Mouse (Mus musculus) retina, postnatal 7 days (tissue): Measurements from ENCODE around the gene Cd244a.

Experiments
- DNase-seq: peaks from one replicate; pipeline ENCODE4 v3.0.0-alpha.2; 2012; ENCODE audit warnings: low read depth, low spot score

The Cd244a gene

DNA sequence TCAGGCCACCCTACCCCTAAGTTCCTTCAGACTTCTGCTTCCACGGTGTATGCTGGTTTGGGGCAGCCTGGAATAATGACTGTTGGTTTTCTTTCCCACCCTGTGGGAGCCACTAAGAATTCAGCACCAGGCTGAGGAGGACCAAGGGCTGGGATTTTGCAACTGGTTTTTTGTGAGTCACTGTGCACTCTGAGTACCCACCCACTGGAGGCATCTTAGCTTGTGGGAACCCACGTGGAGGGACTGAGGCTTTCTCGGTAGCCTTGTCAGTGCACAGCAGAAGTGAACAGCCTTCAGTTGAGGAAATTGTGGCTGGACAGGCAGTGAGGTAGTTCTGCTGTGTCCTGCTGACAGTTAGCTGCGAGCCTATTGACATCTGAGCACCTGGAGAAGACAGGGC, at the start of gene Cd244a:
Cd244a (plus strand) TSS at position 296 of the 400 bp plus-strand sequence.
- no peak for DNase-seq

DNA sequence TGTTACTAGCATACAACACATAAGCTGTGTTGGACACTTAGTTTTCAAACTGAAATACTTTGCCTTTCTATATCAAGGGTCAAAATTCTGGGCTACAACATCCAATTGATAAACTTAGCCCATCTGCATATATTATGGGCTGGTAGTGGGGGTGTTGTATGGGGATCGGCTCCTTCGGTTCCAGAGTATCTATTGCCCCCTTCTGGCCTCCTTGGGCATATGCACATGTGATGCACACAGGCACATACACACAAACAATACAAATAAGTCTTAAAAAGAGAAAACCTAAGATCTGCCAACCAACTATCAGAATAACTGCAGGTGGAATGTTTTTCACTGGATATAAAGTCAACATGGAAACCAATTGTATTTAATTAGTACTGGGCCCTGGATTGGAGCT, 45.8 kb upstream of the Cd244a start:
- DNase-seq, result no peak

DNA sequence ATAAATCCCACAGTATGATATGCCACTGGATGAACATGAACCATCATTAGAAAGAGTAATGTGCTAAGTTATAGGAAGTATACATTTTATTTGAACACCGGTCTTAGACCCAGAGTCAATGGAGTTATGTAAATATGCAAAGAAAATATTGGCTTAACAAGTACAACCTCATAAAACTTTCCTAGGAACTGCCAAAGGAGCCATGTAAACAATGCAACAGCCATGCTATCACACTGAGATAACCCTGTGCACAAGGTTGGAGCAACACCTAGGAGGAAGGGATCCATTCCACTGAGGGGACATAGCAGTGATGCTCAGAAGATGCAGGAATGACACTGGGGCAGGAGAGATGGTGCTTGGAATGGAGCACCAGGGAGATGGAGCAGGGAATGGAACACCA, 45.2 kb upstream of the Cd244a start:
- DNase-seq, result no peak

DNA sequence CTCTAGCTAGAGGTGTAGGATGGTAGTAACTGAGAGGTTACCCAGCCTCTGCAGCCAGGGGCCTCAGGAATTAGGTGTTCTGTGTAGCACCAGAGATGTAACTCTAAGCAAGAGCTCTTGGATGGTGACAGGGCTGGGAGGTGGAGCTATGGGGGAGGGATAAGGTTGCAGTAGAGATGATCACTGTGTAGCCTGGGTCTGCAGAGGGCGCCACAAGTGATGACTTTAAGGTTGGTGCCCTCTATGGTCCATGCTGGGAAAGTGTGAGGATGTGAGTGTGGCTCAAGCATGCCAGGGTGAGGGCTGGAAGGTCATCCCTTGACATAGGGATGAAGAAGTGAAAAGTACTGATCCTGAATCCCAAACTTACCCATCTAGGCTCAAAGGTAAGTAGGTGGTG, 44.0 kb upstream of the Cd244a start:
- DNase-seq, result no peak

DNA sequence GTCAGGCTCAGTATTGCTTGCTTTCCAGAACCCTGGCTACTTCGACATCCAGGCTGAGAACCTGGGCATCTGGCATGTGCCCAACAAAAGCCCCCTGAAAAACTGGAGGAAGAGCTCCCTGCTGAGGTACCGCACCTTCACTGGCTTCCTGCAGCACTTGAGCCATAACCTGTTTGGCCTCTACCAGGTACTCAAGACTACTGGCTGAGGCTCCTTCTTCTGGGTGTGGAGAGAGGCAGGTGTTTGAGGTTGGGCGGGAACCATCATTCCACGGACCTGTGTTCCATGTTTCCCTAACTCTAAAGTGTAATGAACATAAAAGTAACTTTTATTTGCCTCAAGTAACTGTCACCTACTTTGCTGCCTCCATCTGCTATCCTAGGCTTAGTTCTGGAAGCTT, 43.4 kb upstream of the Cd244a start:
- no peak for DNase-seq

DNA sequence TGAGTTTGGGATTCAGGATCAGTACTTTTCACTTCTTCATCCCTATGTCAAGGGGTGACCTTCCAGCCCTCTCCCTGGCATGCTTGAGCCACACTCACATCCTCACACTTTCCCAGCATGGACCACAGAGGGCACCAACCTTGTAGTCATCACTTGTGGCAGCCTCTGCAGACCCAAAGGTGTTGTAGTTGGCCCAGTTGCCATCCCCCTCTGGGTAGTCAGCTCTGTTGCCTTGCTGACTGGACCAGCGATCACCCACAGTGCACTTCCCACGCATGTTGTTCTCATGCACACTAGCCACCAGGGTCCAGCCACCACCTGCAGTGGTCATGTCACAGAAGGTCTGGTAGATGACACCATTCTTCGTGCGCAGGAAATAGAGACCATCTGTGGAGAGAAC, 27.6 kb upstream of the Cd244a start:
- no peak for DNase-seq

DNA sequence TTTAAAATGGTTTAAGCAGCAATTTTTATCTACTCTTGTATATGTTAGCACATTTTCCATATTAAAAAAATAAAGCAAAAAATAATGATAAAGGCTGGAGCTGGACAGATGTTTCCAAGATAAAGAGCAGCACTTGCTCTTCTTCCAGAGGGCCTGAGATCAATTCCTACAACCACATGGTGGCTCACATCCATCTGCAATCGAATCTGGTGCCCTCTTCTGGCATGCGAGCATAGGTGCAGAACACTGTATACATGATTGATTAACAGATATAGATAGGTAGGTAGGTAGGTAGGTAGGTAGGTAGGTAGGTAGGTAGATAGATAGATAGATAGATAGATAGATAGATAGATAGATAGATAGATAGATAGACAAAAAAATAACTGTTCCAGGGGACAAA, 26.2 kb upstream of the Cd244a start:
- DNase-seq, result no peak

DNA sequence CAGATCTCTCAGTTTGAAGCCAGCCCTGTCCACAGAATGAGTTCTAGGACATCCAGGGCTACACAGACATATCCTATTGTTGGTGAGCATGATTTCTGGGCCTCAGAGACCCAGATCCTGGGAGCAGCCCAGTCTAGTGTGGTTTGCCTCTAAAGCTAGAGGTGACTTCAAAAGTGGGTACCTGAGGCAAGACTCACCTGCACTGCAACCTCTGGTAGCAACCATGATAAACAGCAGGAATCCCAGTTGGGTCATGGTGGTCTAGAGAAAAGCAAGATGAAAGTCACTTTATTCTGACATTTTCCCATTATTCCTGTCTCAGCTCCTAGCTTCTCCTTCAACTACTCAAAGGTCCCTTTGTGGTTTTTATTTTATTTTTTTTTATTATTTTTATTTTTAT, 24.4 kb upstream of the Cd244a start:
- no peak for DNase-seq

DNA sequence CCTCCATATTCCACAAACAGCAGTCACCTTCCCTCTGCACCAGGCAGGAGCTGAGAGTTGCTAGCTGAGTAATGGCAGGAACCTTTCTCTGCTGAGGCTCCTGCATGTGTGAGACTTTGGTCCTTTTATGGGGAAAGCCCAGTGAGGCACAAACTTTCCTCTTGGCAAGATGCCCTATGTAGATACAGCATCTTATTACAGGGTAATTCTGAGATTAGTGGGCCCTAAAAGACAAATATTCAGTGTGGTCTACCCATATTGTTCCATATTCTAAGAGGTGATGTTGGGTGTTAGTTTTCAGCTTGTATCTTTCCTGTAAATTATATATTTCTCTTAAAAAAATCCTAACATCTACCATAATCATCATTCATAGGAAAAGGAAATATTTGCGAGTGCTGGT, 23.8 kb upstream of the Cd244a start, which contains the start of gene Itln1:
Itln1 (minus strand) TSS at position 101 of the 400 bp plus-strand sequence.
- no peak for DNase-seq

DNA sequence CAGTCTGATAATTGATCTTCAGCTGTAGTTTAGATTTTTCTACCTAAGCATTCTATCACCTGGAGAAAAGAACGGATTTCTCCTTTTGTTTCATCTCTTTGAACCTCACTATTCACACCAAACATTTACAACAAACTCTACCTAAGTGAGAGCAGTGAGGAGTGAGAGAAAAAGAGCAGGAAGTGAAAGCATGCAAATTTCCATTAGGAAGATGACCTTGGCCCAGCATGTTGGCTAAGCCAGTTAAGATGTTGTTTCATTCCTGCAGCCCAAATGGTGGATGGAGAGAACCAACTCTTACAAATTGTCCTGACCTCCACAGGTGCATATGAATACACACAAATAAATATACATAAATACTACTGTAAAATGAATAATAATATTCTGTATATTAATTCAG, 18.3 kb upstream of the Cd244a start:
- no peak for DNase-seq

DNA sequence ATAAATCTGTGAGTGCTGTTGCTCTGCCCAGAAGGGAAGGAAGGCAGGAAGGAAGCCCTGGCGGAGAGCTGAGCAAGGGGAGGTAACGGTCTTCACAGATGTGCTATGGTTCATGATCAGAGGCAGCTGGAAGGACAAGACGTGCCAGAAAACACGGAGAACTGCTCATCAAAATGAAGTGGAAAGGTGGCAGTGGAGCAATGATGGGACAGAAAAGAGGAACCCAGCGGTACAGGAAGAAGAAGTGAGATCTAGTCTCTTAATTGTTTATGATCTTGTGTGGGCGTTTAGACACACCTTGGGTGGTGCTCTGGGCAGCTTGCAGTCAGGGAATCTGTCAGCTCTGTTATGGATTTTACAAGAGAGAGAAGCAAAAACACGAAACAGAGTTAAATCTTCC, 7.7 kb upstream of the Cd244a start:
- no peak for DNase-seq

DNA sequence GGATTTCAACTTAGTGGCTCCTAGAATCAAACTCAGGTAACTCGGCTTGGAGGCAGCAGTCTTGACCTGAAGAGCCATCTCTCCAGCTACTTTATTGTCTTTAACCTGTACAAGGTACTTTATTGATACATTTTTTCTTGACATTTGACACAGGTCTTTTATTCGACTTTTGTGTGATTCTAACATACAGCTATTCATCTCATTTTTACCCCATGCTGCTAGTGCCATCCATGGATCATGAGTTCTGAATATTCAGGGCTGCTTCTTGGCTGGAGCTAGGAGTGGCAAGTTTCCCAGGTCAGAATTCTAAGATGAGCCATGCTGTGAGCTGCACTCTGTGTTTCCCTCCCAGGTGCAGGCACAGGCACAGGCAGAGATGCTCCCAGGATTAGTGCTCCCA, 6.8 kb upstream of the Cd244a start:
- no peak for DNase-seq

DNA sequence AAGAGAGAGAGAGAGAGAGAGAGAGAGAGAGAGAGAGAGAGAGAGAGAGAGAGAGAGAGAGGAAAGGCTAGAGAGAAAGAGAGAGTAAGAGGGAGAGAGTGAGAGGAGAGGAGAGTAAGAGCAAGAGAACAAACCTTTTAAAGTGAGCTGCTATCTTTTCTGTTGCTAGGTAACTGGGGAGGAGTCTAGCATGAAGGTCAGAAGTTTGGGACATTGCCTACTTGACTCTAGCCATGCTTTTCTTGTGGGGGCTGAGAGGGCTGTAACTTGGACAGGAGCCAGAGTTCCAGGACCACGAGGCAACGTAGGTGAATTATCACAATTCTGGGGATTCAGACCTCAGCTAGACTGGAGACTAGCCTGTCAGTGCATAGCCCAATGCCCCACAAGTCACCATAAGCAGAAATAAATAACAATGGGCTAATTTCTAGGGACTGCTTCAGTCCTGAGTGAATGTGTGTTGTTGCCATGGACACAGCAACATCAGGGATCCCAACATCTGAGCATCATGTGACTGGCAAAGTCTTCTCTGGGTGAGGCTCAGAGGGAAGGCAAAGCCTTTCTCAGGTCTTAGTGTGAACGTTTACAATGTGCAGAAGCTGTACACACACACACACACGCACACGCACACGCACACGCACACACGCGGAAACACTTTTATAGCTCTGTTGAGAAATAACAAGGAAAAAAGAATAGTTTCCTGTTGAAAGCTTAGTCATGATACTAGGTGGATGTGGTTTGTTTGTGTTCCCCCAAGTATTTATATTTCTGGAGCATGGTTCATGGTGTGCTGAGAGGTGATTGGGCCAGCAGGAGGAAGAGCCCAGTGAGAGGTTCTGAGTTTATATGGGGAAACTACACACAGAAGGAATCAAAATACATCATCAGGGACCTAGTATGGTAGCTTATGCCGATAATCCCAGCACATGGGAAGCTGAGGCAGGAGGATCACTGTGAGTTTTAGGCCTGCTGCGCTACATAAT, 5.3 kb upstream of the Cd244a start:
- DNase-seq, result no peak

DNA sequence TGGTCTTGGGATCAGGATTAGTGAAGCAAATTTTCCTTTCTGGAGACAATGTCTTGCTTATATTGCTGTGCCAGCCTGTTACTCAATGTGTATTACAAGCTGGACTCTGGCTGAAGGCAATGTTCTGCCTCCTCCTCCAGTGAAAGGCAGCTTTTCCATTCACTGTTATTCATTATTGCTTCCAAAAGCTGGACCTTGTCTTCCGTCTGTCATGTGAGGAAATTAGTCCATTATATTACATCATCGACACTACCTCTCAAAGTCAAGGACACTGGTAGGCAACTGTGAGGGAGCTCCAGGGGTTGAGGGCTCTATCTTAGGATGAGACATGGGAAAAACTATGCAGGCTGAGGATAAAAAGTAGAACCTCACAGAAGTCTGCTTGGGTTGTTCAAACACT, 2.6 kb upstream of the Cd244a start:
- DNase-seq, result no peak

DNA sequence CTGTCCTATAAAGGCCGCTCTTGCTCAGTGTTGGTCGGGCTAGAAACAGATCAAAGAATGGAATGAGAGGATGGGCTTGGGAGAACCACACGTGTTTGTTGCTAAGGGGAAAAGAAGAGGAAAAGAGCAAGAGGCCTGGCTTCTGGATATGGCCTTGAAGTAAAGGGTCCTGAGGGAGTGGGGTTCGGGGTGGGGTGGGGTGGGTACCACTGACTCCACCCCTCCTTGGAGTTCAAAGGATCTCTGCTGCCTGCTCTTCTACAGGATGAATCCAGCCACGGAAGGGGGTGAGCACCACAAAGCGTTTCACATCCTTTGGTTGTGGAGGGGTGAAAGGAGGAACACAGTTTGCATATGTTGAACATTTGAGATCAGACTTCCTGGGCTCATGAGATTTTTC, 586 bp upstream of the Cd244a start:
- DNase-seq, result no peak

DNA sequence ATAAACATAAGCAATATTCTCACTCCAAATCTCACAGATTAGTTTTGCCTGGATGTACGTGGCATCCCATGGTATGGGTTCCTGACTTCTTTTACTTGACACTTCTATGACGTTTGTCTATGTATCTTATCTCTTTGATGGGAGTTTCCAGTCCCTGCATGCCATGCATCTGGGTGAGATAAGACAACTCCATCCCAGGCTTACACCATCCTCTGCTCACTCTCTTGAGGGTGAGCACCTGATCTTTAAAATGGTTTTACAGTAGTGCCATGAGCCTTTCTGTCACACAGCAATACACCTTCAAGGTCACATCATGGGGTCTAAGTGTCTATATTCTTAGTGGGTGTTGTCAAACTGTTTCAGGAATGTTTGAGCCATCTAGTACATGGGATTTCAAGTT, 1.3 kb downstream of the Cd244a start:
- no peak for DNase-seq

DNA sequence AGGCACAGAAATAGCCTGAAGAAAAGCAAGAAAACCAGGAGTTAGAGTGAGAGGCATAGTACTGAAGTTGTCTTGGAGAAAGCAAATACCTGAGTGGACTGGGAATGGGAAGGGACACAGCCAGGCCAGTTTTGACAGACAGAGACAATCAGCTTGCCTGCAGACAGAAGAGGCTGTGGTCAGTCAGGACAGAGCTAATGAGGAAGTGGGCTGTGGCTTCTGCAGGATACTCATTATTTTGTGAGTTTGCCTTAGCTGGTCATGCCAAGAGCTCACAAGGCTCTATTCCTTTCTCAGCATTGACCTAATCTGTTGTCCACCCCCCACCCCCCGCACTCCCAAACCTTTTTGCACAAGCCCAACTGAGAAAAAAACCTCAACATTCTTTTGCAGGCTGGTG, 2.2 kb downstream of the Cd244a start:
- no peak for DNase-seq

DNA sequence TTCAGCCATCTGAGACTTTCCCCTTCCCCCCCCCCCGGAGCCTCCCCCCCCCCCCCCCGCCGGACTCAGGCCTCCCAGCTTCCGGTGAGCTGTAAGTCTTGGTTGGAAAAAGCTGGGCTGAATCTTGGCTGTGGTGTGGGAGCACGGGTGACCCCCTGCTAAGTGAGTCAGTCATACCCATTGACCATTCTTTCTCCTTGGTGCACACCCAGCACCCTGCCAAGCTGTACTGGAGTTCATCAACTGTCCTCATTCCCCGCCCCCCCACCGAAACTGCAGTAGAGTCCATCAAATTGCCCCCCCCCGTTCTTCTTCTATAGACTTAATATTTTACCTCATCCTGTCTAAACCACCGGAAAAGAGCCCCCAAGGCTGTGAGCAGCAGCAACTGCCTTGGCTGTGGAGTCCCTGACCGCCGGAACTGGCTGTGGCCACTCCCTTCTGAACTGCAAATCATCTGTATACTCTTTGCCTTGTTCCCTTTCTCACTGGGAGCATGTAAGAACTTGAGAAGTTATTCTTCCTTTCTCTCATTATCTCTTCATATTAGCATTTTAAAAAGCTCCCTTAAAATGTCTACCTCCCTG, 2.7 kb downstream of the Cd244a start:
- DNase-seq, result no peak

DNA sequence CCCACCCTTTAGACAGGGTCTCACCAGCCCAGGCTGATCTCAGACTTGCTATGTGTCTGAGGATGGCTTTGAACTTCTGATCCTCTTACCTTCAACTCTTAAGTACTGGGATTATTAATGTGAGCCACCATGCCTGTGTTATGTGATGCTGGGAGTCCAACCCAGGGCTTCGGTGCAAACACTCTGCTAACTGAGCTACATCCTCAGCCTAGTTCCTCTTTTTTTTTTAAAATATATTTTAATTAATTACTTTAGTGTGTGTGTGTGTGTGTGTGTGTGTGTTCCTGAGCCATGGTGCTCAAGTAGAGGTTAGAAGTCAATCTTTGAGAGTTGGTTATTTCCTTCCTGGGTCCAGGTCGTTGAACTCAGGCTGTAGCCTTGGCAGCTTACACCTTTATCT, 4.0 kb downstream of the Cd244a start:
- no peak for DNase-seq

DNA sequence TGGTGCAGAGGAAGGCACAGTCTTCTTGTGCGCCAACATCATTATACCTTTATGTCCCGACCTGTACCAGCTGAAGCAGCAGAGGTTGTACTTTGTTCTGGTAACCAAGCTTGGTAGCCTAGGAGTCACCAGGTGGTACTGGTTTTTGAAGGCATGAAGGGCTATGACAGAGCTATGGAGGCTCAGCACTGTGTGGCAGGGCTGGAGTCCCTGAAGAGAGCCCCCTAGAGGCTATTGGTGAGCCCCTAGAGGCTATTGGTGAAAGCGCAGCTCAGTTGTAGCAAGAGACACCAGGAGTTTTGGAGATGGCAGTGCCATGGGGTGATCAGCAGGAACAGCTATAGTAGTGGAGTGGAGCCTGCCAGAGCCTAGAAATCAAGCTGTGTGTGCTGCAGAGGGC, 5.3 kb downstream of the Cd244a start:
- no peak for DNase-seq

DNA sequence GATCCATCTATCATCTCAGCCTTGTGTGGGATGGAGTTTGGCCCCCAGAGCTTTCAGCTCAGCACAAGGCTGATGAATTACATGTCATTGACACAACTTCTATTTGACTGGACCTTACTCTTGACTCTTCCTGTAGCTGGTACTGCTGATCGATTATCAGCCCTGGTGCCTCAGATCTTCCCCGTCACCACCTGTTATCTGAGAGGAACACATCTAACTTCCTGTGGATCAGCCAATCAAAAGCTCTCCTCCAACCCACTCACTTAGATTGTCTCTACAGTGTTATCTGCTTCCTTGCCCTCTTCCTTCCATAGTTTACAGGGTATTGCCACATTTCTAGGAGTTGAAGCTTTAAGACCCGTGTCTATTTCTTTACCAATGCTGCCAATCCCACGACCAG, 6.9 kb downstream of the Cd244a start:
- DNase-seq, result no peak

DNA sequence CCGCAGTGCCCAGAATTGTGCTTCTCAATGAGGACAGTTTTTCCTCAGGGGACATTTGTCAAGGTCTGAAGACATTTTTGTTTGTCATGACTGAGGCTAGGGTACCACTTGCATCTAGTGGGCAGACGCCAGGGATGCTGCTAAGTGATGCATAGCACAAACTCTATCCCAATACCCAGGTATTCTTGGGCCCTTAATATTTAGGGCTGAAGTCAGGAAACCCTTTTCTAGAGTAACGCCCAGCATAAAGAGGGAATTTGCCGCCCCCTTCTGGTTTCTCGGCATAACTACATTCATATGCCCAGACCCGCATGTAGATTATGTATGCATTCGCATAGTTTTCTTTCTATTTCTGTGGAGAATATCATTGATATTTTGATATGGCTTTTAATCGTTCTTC, 7.8 kb downstream of the Cd244a start:
- DNase-seq, result no peak

DNA sequence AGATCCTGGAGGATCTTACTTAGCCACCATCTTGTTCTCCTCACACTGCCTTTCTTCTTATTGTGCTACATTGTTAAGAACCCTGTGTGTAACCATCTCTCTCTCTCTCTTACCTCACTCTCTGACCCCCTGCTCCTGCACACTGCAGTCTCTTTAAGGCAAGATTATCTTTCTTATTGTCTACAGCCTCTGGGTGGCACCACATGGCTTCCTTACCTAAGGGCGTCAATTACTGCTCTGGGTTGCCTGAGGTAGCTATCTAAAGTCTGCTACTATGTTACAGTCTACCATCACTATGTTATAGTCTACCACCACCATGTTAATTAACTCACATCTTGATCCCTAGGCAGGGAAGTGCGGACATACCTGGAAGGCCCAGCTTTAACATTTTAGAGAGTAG, 9.4 kb downstream of the Cd244a start:
- DNase-seq, result no peak
